Mouse (Mus musculus) common myeloid progenitor, adult 5-6 weeks (primary cell): ENCODE measurements at regions not wholly inside any gene's neighbourhood (a gene's known extent, or its start where the extent isn't known, plus 50 kb on each side); places are given as distances from the start of the nearest gene placed in this dataset.
A peak's percentile ranks its signal among the peaks of the same experiment; 100 is the strongest.

Source experiments
- ATAC-seq: replicated peaks from 2 replicates; pipeline ENCODE4 v1.8.0; 2016; ENCODE audit warnings: low read depth, mild to moderate bottlenecking, moderate TSS enrichment, inconsistent platforms; ENCODE audit not compliant: poor library complexity, severe bottlenecking

- no peak for ATAC-seq
Measured at GRCm38 (mm10) chr2:79510485-79511094, 54.0 kb upstream of the Cerkl start.

- no peak for ATAC-seq
Measured at GRCm38 (mm10) chr2:79511108-79511507, 54.5 kb upstream of the Cerkl start.

DNA sequence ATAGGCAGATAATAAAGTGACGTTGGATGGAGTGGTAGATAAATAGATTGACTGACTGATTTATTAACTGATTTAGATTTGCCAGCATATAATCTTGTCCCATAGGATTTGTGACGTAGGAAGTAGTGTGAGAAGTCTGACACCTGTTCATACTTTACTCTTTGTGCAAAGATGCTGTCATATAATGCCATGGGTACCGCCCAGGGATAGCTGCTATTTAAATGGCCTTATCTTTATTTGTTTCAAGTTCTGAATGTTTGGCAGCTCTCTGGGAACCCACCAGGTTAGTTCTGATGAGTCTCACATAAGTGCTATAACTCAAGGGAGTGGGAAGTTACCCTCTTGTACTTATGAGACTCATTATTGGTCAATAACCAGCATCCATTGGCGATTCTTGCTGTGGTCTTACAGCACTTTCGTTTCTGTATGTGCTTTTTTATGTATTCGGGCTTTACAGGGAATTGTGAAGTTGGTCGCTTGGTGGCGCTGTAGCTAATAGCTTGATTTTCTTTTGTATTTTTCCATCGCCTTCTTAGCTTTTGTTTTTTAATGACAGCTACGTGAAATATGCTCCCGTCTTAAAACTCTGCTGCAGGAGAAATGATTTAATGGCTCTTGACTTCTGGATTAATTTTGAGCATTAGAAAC, 55.2 kb upstream of the Cerkl start:
- ATAC-seq: peak; percentile 93

DNA sequence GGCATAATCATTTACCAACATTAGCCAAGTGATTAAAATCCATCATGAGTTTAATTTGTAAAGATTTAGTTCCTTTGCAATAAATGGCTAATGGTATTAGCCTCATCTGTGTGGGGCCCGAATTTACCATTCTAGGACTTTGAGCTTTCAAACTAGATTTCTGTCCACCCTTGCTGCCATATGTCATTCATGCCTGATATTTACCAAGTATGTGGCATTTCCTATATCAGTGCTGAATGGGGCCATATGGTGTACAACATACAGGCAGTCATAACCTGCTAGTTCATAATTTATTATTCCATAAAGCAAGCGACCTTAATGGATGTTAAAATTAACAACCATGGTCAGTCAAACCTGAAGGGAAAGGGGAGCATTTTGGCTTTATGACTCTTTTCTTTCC, 55.8 kb upstream of the Cerkl start:
- no peak for ATAC-seq

- 0 out of 2 replicates have a peak, but pooled peaks have one; percentile 42 for ATAC-seq
Measured at GRCm38 (mm10) chr2:79513726-79514125, 57.1 kb upstream of the Cerkl start.

- peak; percentile 69 for ATAC-seq
Measured at GRCm38 (mm10) chr2:79518046-79518750, 61.6 kb upstream of the Cerkl start.

- no peak for ATAC-seq
Measured at GRCm38 (mm10) chr2:79519799-79520449, 63.3 kb upstream of the Cerkl start.

DNA sequence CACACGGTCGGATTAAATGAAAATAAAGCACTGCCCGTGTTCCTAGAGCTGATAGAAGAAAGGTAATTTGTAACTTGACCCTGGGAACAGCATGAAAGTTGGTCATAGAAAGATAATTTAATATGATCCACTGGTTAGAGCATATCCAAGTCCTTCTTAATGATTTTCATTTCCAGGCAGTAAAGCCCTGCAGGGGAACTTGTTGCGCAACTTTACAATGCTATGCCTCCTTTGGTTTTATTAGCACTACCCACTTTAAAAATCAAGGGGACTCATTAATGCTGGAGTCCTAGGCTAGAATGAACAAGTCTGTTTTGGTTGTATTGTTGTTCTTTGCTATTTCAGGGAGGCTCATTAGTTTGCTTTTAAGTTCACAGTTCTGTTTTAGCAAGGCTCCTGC, 66.9 kb upstream of the Cerkl start:
- no peak for ATAC-seq

DNA sequence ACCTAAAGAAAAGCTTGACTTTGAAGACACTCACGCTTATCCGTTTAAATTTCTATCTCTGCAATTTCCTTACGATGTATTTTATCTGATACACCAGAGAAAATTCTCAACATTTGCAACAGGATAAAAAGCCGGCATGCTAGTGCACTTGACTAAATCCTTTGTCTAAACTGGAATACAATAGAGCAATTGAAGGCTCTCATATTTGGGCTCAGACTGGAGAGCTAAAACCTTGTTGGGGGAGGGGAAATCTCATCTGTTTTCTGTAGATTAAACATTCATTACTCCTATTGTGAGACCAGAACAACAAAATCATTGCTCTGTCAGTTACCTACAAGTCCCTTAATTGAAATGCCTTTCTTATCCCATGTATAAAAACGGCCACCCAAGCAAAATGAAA, 70.9 kb upstream of the Cerkl start:
- ATAC-seq: no peak

DNA sequence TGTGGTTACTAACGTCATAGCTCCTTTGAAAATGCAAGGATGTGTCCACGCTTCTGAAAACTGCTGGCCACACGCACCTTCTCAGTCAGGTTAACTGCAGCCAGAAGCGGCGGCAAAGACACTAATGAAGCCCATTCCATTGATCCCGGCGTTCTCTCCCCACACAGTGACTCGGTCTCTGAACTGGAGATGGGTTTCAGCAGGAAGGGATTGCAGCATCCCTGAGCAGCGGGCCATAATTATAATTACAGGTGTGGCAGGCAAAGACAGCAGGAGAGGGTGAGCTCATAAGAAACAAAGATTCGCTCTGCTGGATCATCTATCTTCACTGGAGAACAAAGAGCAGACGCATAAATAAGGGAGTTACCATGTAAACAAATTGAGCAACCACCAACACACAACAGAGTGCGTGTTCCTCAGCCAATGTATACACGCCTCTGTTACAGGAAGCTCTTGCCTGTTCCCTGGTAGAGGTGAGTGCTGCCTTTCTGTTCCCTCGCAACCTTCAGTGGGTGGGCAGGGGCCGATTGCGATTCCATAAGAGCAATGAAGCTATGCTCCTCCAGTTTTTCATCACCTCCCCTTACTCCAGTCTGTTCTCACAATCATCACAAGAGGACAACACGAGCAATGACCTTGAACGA, 71.9 kb upstream of the Cerkl start:
- no peak for ATAC-seq

DNA sequence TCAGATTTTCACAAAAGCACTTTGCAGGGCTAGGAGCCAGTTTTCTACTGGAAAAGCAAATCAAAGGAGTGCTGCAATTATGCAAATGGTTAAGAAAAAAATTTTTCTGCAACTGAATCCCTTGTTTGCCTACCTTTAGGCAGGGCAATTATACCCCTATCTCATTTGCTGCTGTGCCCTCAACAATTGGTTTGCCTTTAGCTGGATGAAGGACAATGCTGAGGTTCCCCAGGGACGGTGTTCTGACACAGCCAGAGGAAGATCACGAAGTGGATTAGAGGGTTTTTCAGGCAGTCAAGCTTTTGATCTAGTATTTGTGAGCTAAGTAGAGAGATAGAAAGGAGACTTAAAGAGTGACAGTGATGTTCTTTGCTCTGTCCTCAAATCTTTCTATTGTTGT, 72.6 kb upstream of the Cerkl start:
- ATAC-seq: no peak

DNA sequence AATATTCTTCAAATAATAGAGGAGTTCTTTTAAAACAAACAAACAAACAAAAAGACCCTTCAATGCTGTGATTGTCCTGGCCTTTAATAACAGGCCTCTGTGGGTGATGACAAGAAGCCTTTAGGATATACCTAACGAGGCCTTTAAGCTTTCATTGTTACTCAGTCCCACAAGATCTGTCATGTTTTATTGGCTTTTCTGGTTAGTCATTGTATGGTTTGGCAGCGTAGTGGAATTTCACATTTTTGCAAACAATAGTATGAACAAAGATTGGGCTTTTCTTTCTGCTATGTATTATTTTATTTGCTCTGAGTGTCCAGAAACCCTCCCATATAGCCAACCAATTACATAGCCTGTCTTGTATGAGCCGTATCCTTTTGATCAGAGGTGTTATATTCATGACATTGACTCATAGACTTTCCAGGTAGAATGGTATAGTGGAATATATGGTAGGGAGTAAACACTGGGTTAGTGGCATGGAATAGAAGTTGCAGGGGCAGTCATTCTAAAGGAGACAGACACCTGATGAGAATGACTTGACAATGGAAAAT, 76.1 kb upstream of the Cerkl start:
- ATAC-seq: no peak

DNA sequence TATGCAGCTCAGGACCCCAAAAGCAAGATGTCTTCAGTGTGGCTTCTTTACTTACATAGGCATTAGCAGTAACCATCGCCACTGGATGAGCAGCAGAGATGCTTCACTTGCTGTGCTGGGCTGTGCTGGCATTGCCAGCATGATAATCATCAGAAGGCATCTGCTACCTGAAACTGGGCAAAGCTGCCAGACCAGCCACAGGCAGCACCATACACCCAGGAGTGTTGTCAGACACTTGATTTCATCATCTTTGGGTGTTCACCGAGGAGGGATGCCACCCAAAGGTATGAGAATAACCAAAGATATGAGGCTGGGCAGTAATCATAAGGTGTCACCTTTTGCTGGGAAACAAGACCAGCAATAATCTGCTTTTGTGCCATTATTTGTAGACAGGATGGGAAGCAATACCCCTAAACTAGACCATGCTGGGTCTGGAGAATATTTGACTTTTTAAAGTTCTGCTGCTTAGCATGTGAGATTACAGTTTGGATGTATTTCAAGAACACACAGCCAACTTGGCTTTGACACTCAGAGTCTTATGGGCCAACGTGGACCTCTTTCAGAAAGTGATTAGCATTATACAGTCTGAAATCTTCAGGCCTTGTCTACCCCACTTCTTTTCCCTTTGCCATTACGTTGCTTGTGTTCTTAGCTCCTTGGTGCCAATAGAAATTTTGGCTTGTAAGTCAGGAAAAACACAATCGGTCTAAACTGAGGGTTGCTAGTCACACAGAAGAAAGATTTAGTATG, 80.7 kb upstream of the Cerkl start:
- ATAC-seq: no peak

- no peak for ATAC-seq
Measured at GRCm38 (mm10) chr2:79540384-79540783, 83.8 kb upstream of the Cerkl start.

DNA sequence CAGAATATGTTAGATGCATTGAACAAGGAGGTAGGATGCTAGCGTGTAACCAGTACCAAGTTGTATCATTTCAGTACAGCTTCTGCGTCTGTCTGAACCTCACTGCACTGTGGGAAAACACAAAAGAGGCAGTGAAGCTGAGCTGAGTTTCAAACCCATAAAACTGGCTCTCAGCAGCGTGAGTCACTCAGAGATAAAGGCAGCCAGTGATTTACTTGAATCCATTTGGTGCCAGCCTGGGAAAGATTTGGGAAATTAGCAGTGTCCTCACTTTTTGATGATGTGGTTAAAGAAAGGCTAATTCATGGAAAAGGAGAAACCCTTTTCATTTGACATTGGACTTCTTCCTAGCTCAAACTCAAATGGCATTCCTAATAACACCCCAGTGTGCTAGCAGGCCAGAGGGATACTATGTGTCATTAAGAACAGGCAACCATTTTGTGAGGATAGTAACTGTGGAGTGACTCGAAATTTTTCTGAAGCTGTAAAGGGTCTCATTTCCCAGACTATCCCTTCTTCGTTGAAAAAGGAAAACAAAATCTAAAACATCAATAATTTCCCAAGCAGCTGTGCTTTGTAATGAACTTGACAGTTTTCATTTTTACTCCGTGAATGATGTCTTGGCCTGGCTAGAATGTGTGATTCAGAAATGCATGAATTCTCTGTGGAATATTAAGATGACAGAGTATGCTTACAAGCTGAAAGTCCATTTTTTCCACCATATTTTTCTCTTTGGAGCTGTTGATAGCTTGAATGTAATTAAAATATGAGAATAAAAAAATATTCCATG, 85.8 kb upstream of the Cerkl start:
- no peak for ATAC-seq

DNA sequence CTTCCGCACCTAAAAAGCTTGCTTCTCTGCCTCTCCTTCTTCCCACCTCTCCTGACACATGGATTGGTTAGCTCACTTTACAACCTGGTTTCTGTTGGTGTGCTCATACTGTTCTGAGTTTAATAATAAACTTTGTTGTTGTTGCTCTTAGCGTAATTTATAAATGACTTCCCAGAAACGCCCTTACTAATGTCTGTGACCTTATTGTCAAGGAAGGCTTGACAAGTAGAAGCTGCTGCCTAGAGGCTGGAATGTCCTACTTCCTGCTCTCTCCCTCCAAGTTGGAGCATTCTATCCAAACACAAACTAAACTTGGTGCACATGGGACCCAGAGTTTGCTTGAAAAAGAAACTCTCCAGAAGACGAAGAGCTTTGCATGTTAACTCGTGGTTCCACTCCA, 86.9 kb upstream of the Cerkl start:
- ATAC-seq: no peak

DNA sequence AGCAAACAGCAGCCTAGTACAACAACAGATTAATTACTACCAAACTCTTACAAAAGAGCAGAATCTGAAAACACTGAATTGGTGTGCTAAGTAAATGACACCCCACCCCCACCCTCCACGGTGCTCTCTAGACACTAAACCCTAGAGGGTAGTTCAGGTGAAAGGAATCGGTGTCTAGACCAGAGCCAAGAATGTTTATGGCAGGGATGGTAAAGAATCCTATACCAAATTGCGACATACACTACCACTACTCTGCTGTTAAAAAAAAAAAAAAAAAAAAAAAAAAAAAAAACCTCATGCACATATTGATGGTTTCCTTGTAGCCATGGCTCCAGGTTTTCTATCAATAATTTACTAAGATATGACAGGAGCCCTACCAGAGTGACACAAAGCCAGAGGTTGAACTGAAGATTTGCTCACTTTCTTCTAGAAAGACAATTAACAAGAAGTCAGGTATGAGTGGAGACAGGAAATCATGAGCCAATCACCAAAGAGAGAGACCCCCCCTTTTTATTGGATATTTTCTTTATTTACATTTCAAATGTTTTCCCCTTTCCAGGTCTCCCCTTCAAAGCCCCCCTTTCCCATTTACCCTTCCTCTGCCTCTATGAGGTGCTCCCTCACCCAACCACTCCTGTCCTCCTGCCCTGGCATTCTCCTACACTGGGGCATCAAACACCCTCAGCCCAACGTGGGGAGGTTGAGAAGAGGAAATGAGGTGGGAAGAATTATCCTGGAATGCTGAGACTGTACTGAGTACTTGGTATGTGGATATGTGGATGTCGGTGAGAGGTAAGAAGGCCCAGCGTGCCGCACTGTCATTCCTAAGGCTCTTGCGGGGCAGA, 87.6 kb upstream of the Cerkl start:
- ATAC-seq: no peak

GRCm38 (mm10) chr2:79544793-79545260, 88.2 kb upstream of the Cerkl start:
- no peak for ATAC-seq
